Mouse (Mus musculus) megakaryocyte-erythroid progenitor cell, adult 5-6 weeks (primary cell): ENCODE measurements around the gene Rptor. TPM values are rescaled to one million over a fixed set of nuclear protein-coding genes. Genes with fewer than 3 reads are reported as not detected.

ENCODE experiments used
- ATAC-seq: replicated peaks from 2 replicates; pipeline ENCODE4 v1.8.0; 2016; ENCODE audit warnings: mild to moderate bottlenecking, inconsistent platforms; ENCODE audit not compliant: severe bottlenecking, poor library complexity, low FRiP score, low TSS enrichment
- total RNA-seq, 2 experiments: library from RNA; stranded (forward) in 1 of 2; stranded (reverse) in 1 of 2; fragments of 200-1000, 215-1000 nt in 1 of 2; fragments of >200 nt in 1 of 2; fragmentation: Nextera tagmentation in 1 of 2; gene quantifications; 2 replicates each; pipeline ENCODE4 v1.2.3; 2014 to 2017

Gene Rptor
- total RNA-seq, 2 experiments from 2014 or later, result 10.2 to 29.6 TPM

GRCm38 (mm10) chr11:119935457-119935856 is 332.8 kb downstream of the Rptor start:
- ATAC-seq, result peak; percentile 48; the same call in 1 of the 2 replicates

GRCm38 (mm10) chr11:119936456-119936855 is 333.8 kb downstream of the Rptor start:
- ATAC-seq, result no peak

- no peak for ATAC-seq
Measured at GRCm38 (mm10) chr11:119937216-119937615, 334.5 kb downstream of the Rptor start.

- ATAC-seq, result no peak
Measured at GRCm38 (mm10) chr11:119937772-119938502, 335.2 kb downstream of the Rptor start.

GRCm38 (mm10) chr11:119939073-119939710 is 336.5 kb downstream of the Rptor start:
- no peak for ATAC-seq

GRCm38 (mm10) chr11:119939711-119940106 is 337.0 kb downstream of the Rptor start:
- ATAC-seq, result no peak

- ATAC-seq, result no peak
Measured at GRCm38 (mm10) chr11:119940142-119940541, 337.4 kb downstream of the Rptor start.

GRCm38 (mm10) chr11:119941794-119942193 is 339.1 kb downstream of the Rptor start:
- no peak for ATAC-seq

- peak; percentile 3; the same call in 1 of the 2 replicates for ATAC-seq
Measured at GRCm38 (mm10) chr11:119942201-119942726, 339.6 kb downstream of the Rptor start.

GRCm38 (mm10) chr11:119942727-119943427 is 340.2 kb downstream of the Rptor start, which contains the start of gene Baiap2:
Baiap2 (plus strand) TSS chr11:119942763.
- ATAC-seq, result peak; percentile 93

- ATAC-seq, result 0 out of 2 replicates have a peak, but pooled peaks have one; percentile 16
Measured at GRCm38 (mm10) chr11:119943428-119943988, 340.8 kb downstream of the Rptor start.

- no peak for ATAC-seq
Measured at GRCm38 (mm10) chr11:119945343-119945742, 342.6 kb downstream of the Rptor start.

- no peak for ATAC-seq
Measured at GRCm38 (mm10) chr11:119947426-119947825, 344.7 kb downstream of the Rptor start.

GRCm38 (mm10) chr11:119947897-119948296 is 345.2 kb downstream of the Rptor start:
- ATAC-seq, result no peak

GRCm38 (mm10) chr11:119948305-119948704 is 345.6 kb downstream of the Rptor start:
- no peak for ATAC-seq

- no peak for ATAC-seq
Measured at GRCm38 (mm10) chr11:119948803-119949202, 346.1 kb downstream of the Rptor start.
